Mouse (Mus musculus) v-Abl transformed pro-B cells (cell line): ENCODE measurements around the gene Txlna.

Source experiments
- in situ Hi-C, 2 experiments: fragments of 400-800 bp; cut with MboI; formaldehyde crosslinking; loops; one replicate each; pipeline ENCODE4 v1.15.1; 2025; ENCODE audit not compliant: unreplicated experiment in 2 of 2

Txlna gene

DNA sequence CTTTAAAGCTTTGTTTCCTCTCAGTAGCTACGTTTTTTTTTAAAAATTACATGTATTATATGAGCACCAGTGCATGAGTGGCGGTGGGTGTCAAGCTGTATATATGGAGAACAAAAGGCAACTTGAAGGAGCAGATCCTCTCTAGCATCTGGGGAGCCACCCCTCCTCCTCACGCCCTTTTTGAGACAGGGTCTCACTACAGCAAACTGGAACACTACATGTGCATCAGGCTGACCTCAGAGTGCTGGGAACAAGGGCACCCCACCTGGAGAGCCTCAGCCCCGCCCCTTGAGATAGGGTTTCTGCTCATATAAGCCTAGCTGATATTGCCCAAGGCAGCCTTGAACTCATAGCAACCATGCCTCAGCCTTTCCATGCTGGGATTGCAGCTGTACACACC lies 15.4 kb downstream of the Txlna start:
- in situ Hi-C loops = no loop called here

DNA sequence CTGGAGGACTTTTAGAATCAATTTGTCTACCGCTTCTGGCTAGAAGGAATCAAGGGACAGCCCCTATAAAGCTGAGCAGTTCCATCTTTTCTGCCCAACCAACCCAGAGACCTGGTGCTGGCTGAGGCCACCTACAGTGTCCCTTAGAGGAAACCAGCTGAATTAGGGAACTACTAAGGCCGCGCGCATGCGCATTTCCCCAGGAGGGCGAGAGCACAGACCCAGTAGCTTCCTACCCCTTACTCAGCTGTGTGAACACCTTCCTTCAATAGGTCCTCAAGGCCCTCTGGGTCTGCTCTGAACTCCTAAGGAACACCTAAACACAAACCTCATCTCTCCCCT lies 15.9 kb downstream of the Txlna start:
- in situ Hi-C loops = no loop called here

DNA sequence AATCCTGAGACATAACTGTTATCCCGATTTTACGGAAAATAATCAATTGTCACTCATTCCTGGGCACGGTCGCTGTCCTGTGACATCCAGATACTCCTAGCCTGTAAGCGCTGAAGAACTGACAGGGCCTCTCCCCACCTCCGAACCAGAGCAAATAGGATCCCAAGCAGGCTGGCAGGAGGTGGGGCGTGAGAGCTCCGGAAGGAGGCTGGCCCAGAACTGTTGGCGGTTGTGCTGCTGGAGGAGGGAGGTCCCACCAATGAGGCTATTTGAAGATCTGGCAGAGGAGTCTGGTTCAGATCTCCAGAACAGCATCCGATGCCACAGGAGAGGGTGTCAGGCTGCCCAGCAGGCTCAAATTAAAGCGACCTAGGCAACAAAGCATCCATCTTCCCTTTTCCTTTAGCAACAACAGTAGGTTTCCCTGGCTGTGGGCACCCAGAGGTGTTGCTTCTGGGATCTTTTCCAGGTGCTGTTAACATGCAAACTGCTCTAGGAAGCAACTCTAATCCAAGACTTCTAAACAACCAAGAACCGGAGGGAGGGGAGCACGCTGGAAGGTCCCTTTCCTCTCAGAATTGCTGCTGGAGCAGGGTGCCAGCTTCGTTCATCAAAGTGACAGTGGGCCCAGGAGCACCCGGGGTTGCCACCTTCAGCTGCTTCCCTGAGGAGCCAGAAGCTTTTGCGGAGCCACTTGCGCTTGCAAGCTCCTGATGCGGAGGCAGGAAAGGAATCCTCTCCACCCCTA lies 16.4 kb downstream of the Txlna start:
- in situ Hi-C loops = no loop called here

DNA sequence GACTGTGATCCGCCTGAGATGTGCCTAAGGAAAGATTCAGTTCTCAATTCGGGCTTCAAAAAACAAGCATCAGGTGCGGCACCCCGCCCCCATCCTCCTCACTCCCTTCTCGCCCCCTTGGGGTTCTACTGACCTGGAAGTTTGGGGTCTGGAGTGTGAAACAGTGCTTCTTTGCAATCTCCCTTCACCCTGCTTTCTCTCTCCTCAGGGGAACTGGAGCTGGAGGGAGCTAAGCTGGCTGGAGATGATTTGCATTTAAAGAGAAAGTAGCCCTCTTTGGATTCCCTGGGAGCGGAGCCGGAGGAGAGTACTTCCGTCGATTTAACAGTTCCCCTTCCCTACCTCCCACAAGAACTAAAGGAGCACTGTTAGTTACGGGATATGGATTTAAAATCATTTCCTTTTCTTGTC lies 17.2 kb downstream of the Txlna start, which contains the start of gene Ccdc28b:
Gene Ccdc28b (minus strand): TSS at position 267 of the 411 bp plus-strand sequence.
- in situ Hi-C loops = no loop called here

DNA sequence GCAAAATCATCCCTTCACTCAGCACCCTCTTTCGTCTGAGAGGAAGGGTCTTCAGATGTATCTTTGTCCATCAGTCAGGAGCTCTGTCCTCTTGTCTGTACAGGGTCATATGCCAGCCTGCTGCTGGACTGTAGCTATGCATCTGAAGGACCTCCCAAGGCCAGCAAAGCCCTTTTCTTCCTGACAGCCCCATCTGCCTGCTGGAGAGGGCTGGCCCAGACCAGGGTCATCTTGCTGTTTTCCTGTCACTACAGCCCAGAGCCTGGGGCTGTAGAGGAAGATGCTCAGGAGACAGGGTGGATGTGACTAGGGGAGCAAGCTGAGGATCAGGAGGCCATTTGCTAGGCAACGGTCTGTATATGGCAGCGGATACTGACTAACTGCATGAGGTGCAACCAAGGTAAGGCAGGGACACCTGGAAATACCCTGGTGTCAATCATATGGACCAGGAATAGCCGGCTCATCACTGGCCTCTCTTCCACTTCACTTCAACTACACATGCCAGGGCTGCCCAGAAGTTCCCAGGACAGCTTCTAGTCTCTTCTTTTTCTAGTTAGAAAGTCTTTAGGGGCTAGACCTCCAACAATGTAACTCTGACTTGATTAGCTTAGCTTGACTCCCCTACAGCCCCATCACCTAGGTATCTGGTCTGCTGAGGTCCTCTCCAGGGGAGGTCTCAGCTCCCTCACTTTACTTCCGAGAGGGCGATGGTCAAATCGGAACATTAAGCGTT lies 17.9 kb downstream of the Txlna start:
- in situ Hi-C loops = no loop called here

DNA sequence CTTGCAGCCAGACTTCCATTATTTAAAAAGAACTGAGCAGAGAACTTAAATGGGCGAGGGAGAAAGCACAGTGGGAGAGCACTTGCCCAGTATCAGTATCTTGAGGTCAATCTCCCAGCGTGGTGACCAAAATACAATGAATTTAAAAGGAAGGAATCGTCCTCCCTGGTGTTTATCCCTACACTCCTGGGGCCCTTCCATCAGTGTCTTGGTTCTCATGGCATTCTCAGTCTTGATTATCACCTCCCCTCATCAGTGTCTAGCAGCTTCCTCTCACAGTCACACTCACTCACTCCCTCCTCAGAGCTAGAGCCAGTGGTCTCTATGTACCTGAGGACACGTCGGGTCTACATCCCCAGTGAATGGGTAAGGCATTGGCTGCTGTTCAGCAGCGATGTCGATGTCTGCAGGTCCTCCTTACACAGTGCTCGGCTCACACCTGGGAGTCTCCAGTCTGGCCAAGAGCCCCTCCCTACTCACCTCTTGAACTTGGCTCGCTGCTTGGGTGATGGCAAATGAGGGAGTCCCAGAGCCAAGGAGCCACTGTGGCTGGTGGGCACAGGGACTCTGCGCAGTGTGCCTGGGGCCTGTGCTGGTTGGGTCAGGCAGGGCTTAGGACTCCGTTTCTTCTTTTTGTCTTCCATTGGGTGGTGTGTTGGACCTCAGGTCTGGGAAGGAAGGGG lies 18.6 kb downstream of the Txlna start:
- in situ Hi-C loops = no loop called here

DNA sequence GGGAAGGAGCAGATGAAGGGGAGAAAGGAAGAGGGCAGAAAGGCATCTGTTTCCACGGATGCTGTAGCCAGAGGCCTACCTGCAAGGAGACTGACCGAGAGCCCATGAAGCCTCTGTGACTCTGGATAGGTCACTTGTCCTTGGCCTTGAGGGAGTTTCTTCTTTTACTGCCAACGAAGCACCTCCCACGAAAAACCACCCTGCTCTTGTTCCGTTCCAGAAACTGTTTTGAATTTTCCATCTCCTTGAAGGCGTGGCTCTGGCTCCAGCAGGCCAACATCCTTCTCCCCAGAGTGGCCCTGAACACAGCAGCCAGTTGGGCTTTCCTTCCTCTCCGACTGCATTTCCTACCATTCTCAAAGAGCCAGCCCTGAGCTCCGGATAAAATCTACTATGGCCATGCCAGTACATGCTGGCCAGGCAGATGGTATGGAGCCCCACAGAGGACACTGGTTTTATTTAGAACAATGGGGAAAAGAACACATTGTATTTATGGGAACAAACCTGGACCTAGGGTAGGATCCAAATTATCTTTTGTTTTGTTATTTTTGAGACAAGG lies 19.5 kb downstream of the Txlna start:
- in situ Hi-C loops = no loop called here

DNA sequence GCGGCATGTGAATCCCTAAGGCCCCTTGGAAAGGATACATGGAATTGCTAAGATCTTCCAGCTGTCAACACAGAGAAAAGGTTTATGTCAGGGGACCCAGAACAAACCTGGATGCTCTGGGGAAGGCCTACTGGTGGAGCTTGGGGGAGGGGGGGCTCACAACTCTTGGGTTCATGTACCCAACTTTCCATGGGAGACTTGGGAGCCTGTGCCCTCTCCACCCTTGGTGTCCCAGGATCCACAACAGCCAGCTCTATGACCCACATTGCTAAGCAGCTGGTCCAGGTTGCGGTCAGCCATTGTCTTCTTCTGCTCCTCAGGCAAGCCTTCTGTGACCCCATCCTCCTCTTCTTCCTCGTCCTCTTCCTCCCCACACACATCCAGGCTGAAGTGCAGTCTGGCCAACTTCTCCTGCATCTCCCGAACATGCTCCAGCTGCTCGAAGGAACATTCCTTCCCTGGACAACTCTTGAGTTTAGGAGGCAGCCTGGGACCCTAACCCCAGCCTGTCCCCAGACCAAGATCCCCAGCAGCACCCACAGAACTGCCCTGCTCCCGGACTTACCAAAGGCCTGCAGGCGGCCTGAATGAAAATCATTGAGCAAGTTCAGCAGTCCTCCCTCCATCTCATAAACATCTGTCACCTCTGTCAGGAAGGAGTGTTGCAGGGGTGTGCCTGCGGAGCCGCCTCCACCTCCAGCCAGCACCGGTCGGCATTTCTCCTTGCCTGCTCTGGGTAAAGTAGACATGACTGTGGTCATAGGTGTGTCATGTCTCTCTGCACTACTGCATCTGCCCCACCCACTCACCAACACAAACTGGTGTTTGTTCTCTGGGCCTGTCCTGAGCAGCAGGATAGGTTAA lies 20.2 kb downstream of the Txlna start:
- in situ Hi-C loops = no loop called here

DNA sequence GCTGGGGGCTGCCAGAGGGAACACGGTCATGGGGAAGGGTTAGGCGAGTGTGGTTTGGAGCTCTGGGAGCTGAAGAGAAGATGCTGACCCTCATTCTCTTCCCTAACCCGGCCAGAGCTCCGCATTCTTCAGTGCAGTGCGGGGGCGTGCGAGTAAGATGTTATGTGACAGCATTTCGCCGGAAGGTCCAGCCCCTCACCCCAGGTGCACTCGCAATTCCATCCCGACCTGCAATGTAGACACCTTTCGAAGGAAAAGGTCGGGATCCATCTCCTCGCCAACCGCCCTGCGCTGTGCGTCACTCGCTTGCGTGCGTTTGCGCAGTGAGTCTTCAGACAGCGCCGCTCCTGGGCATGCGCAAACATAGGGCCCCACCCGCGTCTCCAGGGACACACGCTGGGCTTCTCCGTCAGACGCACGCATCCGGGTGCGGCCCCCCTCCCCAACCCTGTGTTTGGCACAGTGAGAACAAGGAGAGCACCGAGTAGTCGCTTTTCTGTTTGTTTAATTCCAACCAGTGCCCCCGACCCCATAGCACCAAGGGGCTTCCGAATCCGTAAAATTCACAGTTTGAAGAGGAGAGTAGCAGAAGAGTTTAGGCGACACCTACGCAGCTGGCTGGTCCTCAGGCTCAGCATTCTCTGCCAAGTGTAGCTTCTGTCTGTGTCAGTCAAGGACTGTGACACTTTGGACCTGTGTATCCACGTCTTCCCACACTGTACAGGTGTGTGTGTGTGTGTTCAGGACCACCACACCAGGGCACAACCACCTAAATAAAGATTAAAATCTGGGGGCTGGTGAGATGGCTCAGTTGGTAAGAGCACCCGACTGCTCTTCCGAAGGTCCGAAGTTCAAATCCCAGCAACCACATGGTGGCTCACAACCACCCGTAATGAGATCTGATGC lies 21.8 kb downstream of the Txlna start, which contains the start of gene Iqcc:
Gene Iqcc (minus strand): TSS at position 314 of the 906 bp plus-strand sequence.
- in situ Hi-C loops = loop anchor here in 1 of 2 experiments (10.0 kb wide), 1 partner anchor 274 kb away; no protein-coding TSS in a partner anchor

DNA sequence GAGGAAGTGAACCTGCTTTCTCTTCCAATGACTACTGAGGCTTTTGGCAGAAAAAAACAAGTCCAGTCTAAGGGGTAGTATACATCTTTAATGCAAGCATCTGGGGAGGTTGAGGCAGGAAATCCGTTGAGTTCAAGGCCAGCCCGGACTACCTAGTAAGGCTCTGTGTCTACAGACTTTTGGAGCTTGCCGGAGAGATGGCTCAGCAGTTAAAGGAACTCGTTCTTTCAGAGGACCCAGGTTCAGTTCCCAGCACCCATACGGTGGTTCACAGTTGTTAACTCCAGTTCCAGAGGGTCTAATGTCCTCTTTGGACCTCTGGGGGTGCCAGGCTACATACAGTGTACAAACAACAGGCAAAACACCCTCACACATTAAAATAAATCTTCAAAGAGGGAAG lies 22.8 kb downstream of the Txlna start:
- in situ Hi-C loops = loop anchor here in 1 of 2 experiments (10.0 kb wide), 1 partner anchor 273 kb away; no protein-coding TSS in a partner anchor

DNA sequence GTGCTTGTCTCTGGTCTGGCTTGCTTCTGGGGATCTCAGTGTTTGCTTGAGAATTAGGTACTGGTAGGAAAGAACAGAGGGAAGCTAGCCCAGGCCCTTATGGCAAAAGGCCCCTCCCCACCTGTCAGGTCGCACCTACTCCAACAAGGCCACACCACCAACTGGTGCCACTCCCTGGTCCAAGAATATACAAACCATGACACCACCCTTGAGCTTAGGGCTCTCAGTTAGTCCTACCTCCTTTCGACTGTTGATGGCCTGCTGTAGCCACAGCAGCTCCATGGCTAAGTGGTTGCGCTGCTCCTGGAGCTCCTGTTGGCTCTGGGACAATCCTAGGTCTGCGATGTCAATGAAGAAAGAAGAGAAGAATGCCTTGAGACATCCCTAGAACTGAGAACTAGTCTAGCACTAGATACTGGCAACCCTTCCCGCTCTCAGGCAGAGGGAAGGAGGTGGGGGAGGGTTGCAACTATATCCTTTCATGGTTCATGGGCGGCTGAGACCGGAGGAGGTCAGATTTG lies 23.7 kb downstream of the Txlna start:
- in situ Hi-C loops = loop anchor here in 1 of 2 experiments (10.0 kb wide), 1 partner anchor 272 kb away; no protein-coding TSS in a partner anchor

DNA sequence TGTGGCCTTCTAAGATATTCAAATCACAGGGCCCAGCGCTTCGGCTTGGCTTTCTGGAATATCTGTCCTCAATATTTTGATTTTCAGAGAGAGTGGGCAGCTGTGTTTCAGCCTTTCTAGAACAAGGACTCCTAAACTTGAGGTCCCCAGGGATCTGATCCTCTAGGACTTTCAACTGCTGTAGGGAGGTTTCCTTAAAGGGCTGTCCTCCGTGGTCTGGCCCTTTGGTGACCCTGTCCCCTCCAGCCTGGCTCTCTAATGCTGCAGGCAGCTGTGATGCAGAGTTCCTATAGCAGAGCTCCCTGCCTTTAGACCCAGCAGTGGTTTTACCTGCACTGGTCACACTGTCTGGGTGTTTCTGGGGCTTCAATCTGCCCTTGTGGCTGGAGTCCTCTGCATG lies 24.2 kb downstream of the Txlna start:
- in situ Hi-C loops = loop anchor here in 1 of 2 experiments (10.0 kb wide), 1 partner anchor 272 kb away; no protein-coding TSS in a partner anchor

DNA sequence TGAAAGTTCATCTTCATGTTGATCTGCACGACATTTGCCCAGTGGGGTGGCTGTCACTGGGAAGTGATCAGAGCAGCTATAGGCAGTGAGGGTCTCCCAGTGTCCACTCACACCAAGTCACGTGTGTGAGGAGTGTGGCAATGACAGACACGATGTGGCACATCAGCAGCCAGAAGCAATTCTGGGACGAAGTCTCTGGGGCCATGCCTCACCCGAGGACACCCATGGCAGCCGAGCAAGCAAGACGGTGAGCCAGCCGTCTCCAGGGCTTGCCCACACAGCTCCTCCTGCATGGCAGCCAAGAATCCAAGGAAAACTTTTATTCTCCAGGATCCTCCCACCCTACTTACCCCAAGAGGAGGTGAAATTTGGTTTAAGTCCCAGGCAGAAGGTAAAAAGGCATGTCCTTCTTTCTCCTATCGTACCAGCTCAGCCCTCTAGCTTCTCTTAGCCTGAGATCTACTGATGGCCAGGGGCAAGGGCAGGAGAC lies 25.0 kb downstream of the Txlna start:
- in situ Hi-C loops = loop anchor here in 1 of 2 experiments (10.0 kb wide), 1 partner anchor 271 kb away; no protein-coding TSS in a partner anchor

DNA sequence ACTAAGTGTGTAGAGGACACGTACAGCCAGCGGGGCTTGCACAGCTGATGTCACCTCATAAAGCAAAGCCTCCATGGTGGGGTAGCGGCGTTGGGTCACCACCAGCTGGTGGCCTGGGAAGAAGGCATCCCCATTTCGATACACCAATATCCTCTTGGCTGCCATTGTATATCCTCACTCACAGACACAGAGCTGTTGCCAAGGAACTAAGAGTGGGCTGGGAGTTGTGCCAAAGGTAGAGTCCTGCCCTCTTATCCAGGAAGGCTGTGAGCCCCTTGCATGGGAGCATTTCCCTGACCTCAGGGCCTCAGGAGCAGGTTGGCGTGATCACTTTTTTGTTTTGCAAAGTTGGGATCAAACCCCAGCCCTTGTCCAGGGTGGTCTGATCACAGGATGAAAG lies 26.8 kb downstream of the Txlna start, which contains the start of gene Dcdc2b:
Gene Dcdc2b (minus strand): TSS at position 165 of the 400 bp plus-strand sequence.
- in situ Hi-C loops = loop anchor here in 1 of 2 experiments (10.0 kb wide), 1 partner anchor 269 kb away; no protein-coding TSS in a partner anchor

DNA sequence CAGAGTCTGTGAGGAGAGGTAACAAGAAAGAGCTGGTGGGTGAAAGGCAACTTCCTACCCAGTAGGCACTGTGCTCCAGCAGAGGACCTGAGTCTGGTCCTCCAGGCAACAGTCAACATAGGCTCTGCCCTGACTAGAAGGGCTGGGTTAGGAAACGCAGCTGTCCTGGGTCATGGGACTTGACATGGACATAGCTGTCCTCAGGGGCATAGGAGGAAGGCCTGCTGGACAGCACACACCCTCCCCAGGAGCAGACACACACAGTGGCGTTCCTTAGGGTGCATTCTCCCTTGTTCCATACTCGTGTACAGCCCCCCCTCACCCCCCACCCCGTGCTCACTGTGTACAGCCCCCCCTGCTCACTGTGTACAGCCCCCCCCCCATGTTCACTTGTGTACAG lies 30.4 kb downstream of the Txlna start:
- in situ Hi-C loops = loop anchor here in 1 of 2 experiments (10.0 kb wide), 1 partner anchor 266 kb away; no protein-coding TSS in a partner anchor

DNA sequence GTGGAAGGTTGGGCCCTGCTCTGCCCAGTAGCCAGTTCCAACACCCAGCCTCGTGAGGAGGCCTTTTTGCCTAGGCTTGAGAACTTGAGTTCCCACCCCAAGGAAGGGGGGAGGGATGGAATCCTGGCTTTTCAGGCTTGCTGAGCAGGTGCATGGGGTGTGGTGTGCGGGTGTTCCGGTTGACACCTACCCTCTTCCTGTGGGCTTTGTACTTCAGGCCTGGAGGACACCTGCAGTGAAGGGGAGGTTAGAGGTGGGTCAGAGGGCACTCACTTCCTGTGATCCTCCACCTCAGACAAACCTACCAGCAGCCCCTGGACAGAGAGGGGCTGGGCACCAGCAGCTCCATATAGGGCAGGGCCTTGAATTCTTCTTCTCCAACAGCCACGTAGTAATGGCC lies 30.8 kb downstream of the Txlna start:
- in situ Hi-C loops = loop anchor here in 1 of 2 experiments (10.0 kb wide), 1 partner anchor 265 kb away; no protein-coding TSS in a partner anchor

DNA sequence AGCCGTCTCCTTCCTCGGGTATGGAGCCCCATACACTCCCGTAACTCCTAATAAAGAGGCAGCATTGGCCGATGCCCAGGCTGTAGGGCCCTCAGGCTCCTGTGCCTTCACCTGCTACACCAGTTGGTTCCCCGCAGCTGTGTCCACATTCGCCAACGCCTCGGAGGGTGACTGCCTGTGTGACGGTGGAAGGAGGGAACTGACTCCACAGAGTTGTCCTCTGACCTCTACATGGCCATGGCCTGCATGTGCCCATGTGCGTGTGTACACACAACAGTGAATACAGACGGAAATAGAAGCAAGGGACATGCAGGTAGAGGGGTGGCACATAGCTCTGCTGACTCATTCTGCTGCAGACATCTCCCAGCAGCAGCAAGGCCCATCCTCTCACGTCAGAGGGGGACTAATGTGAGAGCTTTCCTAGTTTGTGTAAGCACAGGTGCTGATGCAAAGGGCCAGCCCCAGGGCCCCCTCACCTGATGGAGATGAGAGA lies 31.7 kb downstream of the Txlna start:
- in situ Hi-C loops = loop anchor here (5.0 kb wide), 2 partner anchors 62 to 257 kb away; no protein-coding TSS in a partner anchor
